Mouse (Mus musculus) CH12.LX (cell line): ENCODE measurements around the gene Uggt2. TPM values are rescaled to one million over a fixed set of nuclear protein-coding genes. Genes with fewer than 3 reads are reported as not detected.

Source experiments
- DNase-seq: peaks from one replicate; pipeline ENCODE4 v3.0.0-alpha.2; 2013; ENCODE audit errors: extremely low read depth
- H3K27ac ChIP-seq: 2 replicates; pipeline ENCODE4 v1.5.1; 2012; ENCODE audit warnings: low read depth, mild to moderate bottlenecking, control low read depth, moderate library complexity; ENCODE audit not compliant: insufficient read depth
- H3K27me3 ChIP-seq: replicated peaks from 2 replicates; pipeline ENCODE3; 2012; ENCODE audit warnings: inconsistent platforms
- H3K36me3 ChIP-seq, 2 experiments: replicated peaks in 1 of 2; 2 replicates each; pipeline versions ENCODE3 to v1.6.1; 2012; ENCODE audit warnings: inconsistent platforms in 1 of 2, low read length in 1 of 2, mild to moderate bottlenecking in 1 of 2, mixed read lengths in 1 of 2, moderate library complexity in 1 of 2; ENCODE audit not compliant: control insufficient read depth in 1 of 2, insufficient read depth in 1 of 2
- H3K4me1 ChIP-seq, 2 experiments: 2 replicates each; pipeline ENCODE4 v1.6.1; 2012; ENCODE audit warnings: inconsistent platforms in 1 of 2, moderate library complexity in 1 of 2; ENCODE audit not compliant: insufficient read depth in 2 of 2, control insufficient read depth in 1 of 2
- H3K4me2 ChIP-seq: 2 replicates; pipeline ENCODE4 v1.6.1; 2012; ENCODE audit warnings: low read depth, mild to moderate bottlenecking, control low read depth; ENCODE audit not compliant: poor library complexity, insufficient read depth, severe bottlenecking
- H3K4me3 ChIP-seq, 3 experiments: fragments of 150-350 bp in 1 of 3; sonication (generic) in 1 of 3; replicated peaks in 1 of 3; 2 replicates each; pipeline versions ENCODE3 to v1.5.1; 2011 to 2012; ENCODE audit warnings: low read depth in 2 of 3, low read length in 2 of 3, mild to moderate bottlenecking in 2 of 3, moderate library complexity in 2 of 3, control low read depth in 1 of 3, improper control_type of control experiment in 1 of 3, inconsistent platforms in 1 of 3, mixed read lengths in 1 of 3; ENCODE audit not compliant: poor library complexity in 1 of 3
- H3K79me2 ChIP-seq: replicated peaks from 2 replicates; pipeline ENCODE4 v1.6.1; 2012; ENCODE audit warnings: mild to moderate bottlenecking, moderate library complexity; ENCODE audit not compliant: control insufficient read depth, poor library complexity, insufficient read depth, severe bottlenecking; ENCODE audit errors: extremely low read depth
- H3K9ac ChIP-seq: 2 replicates; pipeline ENCODE4 v1.6.1; 2012; ENCODE audit warnings: low read depth, mild to moderate bottlenecking, control low read depth, moderate library complexity; ENCODE audit not compliant: insufficient read depth
- H3K9me3 ChIP-seq: replicated peaks from 2 replicates; pipeline ENCODE3; 2012; ENCODE audit warnings: low read length, inconsistent platforms, mixed read lengths
- CHD1 ChIP-seq: IDR thresholded peaks from 2 replicates; pipeline ENCODE4 v1.6.1; 2012; ENCODE audit warnings: low read depth, low read length, improper control_type of control experiment, inconsistent platforms
- CHD2 ChIP-seq: IDR thresholded peaks from 2 replicates; pipeline ENCODE4 v1.6.1; 2011; ENCODE audit warnings: low read length, improper control_type of control experiment
- CTCF ChIP-seq, 2 experiments: IDR thresholded peaks in 1 of 2; conservative IDR thresholded peaks in 1 of 2; 2 replicates each; pipeline ENCODE4 v1.5.1; 2011 to 2012; ENCODE audit warnings: low read depth in 2 of 2, low read length in 2 of 2, improper control_type of control experiment in 1 of 2, inconsistent platforms in 1 of 2, mild to moderate bottlenecking in 1 of 2, moderate library complexity in 1 of 2
- E2F4 ChIP-seq: IDR thresholded peaks from 2 replicates; pipeline ENCODE4 v1.6.1; 2011; ENCODE audit warnings: low read depth, low read length, improper control_type of control experiment; ENCODE audit not compliant: insufficient replicate concordance
- EP300 ChIP-seq: IDR thresholded peaks from 2 replicates; pipeline ENCODE4 v1.6.1; 2011; ENCODE audit warnings: low read length, improper control_type of control experiment
- GABPA ChIP-seq: IDR thresholded peaks from 2 replicates; pipeline ENCODE4 v1.6.1; 2012; ENCODE audit warnings: low read depth, low read length, improper control_type of control experiment, inconsistent platforms; ENCODE audit not compliant: insufficient replicate concordance
- HCFC1 ChIP-seq: IDR thresholded peaks from 2 replicates; pipeline ENCODE4 v1.6.1; 2012; ENCODE audit warnings: low read depth, mild to moderate bottlenecking, inconsistent platforms, low read length, improper control_type of control experiment
- IRF4 ChIP-seq: IDR thresholded peaks from 2 replicates; pipeline ENCODE4 v1.6.1; 2014; ENCODE audit warnings: low read depth, mild to moderate bottlenecking, inconsistent platforms, low read length, improper control_type of control experiment
- JUN ChIP-seq: IDR thresholded peaks from 2 replicates; pipeline ENCODE4 v1.6.1; 2011; ENCODE audit warnings: low read depth, mild to moderate bottlenecking, low read length, improper control_type of control experiment, moderate library complexity; ENCODE audit not compliant: insufficient read depth
- KAT2A ChIP-seq: IDR thresholded peaks from 2 replicates; pipeline ENCODE4 v1.6.1; 2012; ENCODE audit warnings: low read length, improper control_type of control experiment, inconsistent platforms; ENCODE audit not compliant: insufficient replicate concordance
- MAFK ChIP-seq: IDR thresholded peaks from 2 replicates; pipeline ENCODE4 v1.6.1; 2011; ENCODE audit warnings: low read length, improper control_type of control experiment; ENCODE audit not compliant: insufficient replicate concordance
- MAX ChIP-seq: IDR thresholded peaks from 2 replicates; pipeline ENCODE4 v1.6.1; 2011; ENCODE audit warnings: low read length, improper control_type of control experiment
- NELFE ChIP-seq: IDR thresholded peaks from 2 replicates; pipeline ENCODE4 v1.6.1; 2011; ENCODE audit warnings: low read depth, low read length, improper control_type of control experiment
- PAX5 ChIP-seq: IDR thresholded peaks from 2 replicates; pipeline ENCODE4 v1.6.1; 2012; ENCODE audit warnings: low read length, inconsistent platforms, mixed read lengths
- POLR2A ChIP-seq: IDR thresholded peaks from 2 replicates; pipeline ENCODE4 v1.6.1; 2011; ENCODE audit warnings: low read depth, mild to moderate bottlenecking, improper control_type of control experiment, low read length
- RAD21 ChIP-seq: IDR thresholded peaks from 2 replicates; pipeline ENCODE4 v1.6.1; 2011; ENCODE audit warnings: low read depth, mild to moderate bottlenecking, low read length, improper control_type of control experiment, moderate library complexity
- SIN3A ChIP-seq: IDR thresholded peaks from 2 replicates; pipeline ENCODE4 v1.6.1; 2012; ENCODE audit warnings: low read length, improper control_type of control experiment, inconsistent platforms
- SMC3 ChIP-seq: IDR thresholded peaks from 2 replicates; pipeline ENCODE4 v1.6.1; 2011; ENCODE audit warnings: low read depth, low read length, improper control_type of control experiment
- TBP ChIP-seq: conservative IDR thresholded peaks from 2 replicates; pipeline ENCODE4 v1.6.1; 2011; ENCODE audit warnings: low read depth, low read length, improper control_type of control experiment
- TCF12 ChIP-seq: IDR thresholded peaks from 2 replicates; pipeline ENCODE4 v1.6.1; 2014; ENCODE audit warnings: low read depth, mild to moderate bottlenecking, inconsistent platforms, low read length, improper control_type of control experiment
- USF1 ChIP-seq: IDR thresholded peaks from 2 replicates; pipeline ENCODE4 v1.6.1; 2014; ENCODE audit warnings: low read depth, mild to moderate bottlenecking, inconsistent platforms, low read length, improper control_type of control experiment
- ZC3H11A ChIP-seq: IDR thresholded peaks from 2 replicates; pipeline ENCODE4 v1.6.1; 2012; ENCODE audit warnings: low read depth, mild to moderate bottlenecking, inconsistent platforms, low read length, improper control_type of control experiment
- ZMIZ1 ChIP-seq: IDR thresholded peaks from 2 replicates; pipeline ENCODE4 v1.6.1; 2012; ENCODE audit warnings: low read depth, mild to moderate bottlenecking, inconsistent platforms, low read length, improper control_type of control experiment
- ZNF384 ChIP-seq: IDR thresholded peaks from 2 replicates; pipeline ENCODE4 v1.6.1; 2012; ENCODE audit warnings: low read depth, low read length, improper control_type of control experiment, inconsistent platforms
- dilution Hi-C: fragments of 300-500 bp; cut with MboI; formaldehyde crosslinking; loops from 2 replicates; pipeline ENCODE4 v1.14.3; 2020; ENCODE audit warnings: low sequenced_read_pairs; ENCODE audit not compliant: extremely low pct_unique_long_range_greater_than_20kb, extremely low pct_ligation_motif_present
- in situ Hi-C: fragments of 300-500 bp; cut with MboI; formaldehyde crosslinking; loops from 3 replicates; pipeline ENCODE4 v1.14.3; 2019; ENCODE audit warnings: low sequenced_read_pairs, low pct_ligation_motif_present, low pct_unique_long_range_greater_than_20kb, mixed read lengths
- polyA plus RNA-seq: library from polyadenylated mRNA; unstranded; fragments of >175 nt; gene quantifications from 2 replicates; pipeline ENCODE4 v1.2.1, GENCODE M21; 2012; ENCODE audit warnings: low read depth; ENCODE audit not compliant: insufficient read length
- total RNA-seq, 2 experiments: library from RNA; depleted of rRNA; stranded (reverse); fragments of 300-350 nt in 1 of 2; fragments of >200 nt in 1 of 2; gene quantifications; 2 replicates each; pipeline ENCODE4 v1.2.3; 2012 to 2014

Gene Uggt2
- total and polyA plus RNA-seq, 3 experiments: 0.42 to 1.2 (median 1.0) TPM

DNA sequence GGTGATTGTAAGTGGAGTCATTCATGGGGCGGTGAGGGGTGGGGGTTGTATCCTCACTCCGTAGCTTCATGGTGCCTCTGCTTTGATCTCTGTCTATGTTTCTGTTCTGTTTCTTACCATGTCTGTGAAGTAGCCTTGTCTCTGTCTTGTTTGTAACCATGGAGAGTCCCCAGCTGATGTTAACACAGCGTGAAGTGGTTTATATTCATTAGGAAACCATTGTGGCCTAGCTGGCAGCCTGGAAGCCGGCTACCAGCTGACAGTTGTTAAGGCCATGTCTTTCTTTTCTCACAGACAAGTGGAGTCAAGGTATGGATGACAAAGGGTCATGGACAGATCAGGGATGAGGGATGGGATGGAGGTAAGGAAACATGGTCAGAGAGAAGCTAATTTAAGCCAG lies 26.6 kb upstream of the Uggt2 start:
- in situ Hi-C loops (no loop called here), dilution Hi-C loops (no loop called here)
- H3K9me3 ChIP-seq: peaks cover 11% of the 10 kb centered on the region
- H3K27ac ChIP-seq: no peak overlapping the region
- no peaks in the 10 kb centered on the region for H3K36me3 ChIP-seq
- no peaks in the 10 kb centered on the region for H3K27me3 ChIP-seq
- no peak overlapping the region for H3K4me2 ChIP-seq
- no peaks in the 10 kb centered on the region for H3K79me2 ChIP-seq
- TF ChIP-seq PAX5: no peak
- no peak for TF ChIP-seq SIN3A
- no peak for TF ChIP-seq KAT2A
- TF ChIP-seq MAFK: no peak
- TF ChIP-seq JUN: no peak
- TF ChIP-seq SMC3: no peak
- no peak for TF ChIP-seq EP300
- no peak for TF ChIP-seq ZMIZ1
- TF ChIP-seq GABPA: no peak
- no peak for TF ChIP-seq E2F4
- TF ChIP-seq IRF4: no peak
- H3K4me1 ChIP-seq: no peaks in the 10 kb centered on the region
- no peak overlapping the region for H3K9ac ChIP-seq
- no peak overlapping the region for H3K4me3 ChIP-seq
- no peak for DNase-seq

GRCm38 (mm10) chr14:119124061-119124460 lies 24.8 kb upstream of the Uggt2 start:
- TF ChIP-seq ZNF384 (no peak), CHD1 (no peak), TCF12 (no peak), RAD21 (no peak; the same call in 1 of the 2 replicates), IRF4 (no peak), TBP (no peak), POLR2A (no peak), ZC3H11A (no peak), CTCF (conservative IDR thresholded peaks at IDR 0.05 in 1 of 2, IDR thresholded peaks at IDR 0.05 in 1 of 2; ENCODE audit: low read depth in 2 of 2, low read length in 2 of 2) (no peak), CHD2 (no peak), EP300 (no peak), ZMIZ1 (no peak), NELFE (no peak), HCFC1 (no peak), MAX (no peak), KAT2A (no peak), JUN (no peak), USF1 (no peak)
- DNase-seq: no peak
- Histone ChIP-seq H3K9me3 (peaks cover 11% of the 10 kb centered on the region), H3K9ac (no peak overlapping the region), H3K27me3 (no peaks in the 10 kb centered on the region), H3K79me2 (no peaks in the 10 kb centered on the region), H3K27ac (no peak overlapping the region), H3K4me1 (no peaks in the 10 kb centered on the region), H3K36me3 (no peaks in the 10 kb centered on the region), H3K4me2 (no peak overlapping the region), H3K4me3 (no peak overlapping the region)
- dilution Hi-C loops: no loop called here
- in situ Hi-C loops: no loop called here
